Mouse (Mus musculus) thymus, adult 2 months (tissue): ENCODE data around the gene Col10a1. TPM values are rescaled to one million over a fixed set of nuclear protein-coding genes. Genes with fewer than 3 reads are reported as not detected.

Experiments used
- DNase-seq: peaks from one replicate; pipeline ENCODE4 v3.0.0; 2021
- H3K27ac ChIP-seq: fragments of 200-500 bp; 2 replicates; pipeline ENCODE4 v1.5.1; 2012; ENCODE audit warnings: low read length, control low read depth; ENCODE audit not compliant: control insufficient read depth, insufficient read depth
- H3K27me3 ChIP-seq: fragments of 200-500 bp; 2 replicates; pipeline ENCODE4 v1.6.1; 2012; ENCODE audit warnings: mild to moderate bottlenecking, low read length, moderate library complexity, mixed read lengths; ENCODE audit not compliant: control insufficient read depth, insufficient read depth
- H3K36me3 ChIP-seq: fragments of 200-500 bp; 2 replicates; pipeline ENCODE4 v1.6.1; 2012; ENCODE audit warnings: mild to moderate bottlenecking, low read length, moderate library complexity; ENCODE audit not compliant: control insufficient read depth, insufficient read depth
- H3K4me1 ChIP-seq: fragments of 200-500 bp; replicated peaks from 2 replicates; pipeline ENCODE4 v1.6.1; 2012; ENCODE audit warnings: low read length; ENCODE audit not compliant: control insufficient read depth, insufficient read depth
- H3K4me3 ChIP-seq: fragments of 200-500 bp; 2 replicates; pipeline ENCODE4 v1.5.1; 2012; ENCODE audit warnings: mild to moderate bottlenecking, low read length, control low read depth, moderate library complexity; ENCODE audit not compliant: control insufficient read depth, insufficient read depth
- CTCF ChIP-seq: fragments of 200-500 bp; IDR thresholded peaks from 2 replicates; pipeline ENCODE4 v1.5.1; 2012; ENCODE audit warnings: mild to moderate bottlenecking, control low read depth, low read length, moderate library complexity, borderline replicate concordance; ENCODE audit not compliant: control insufficient read depth, poor library complexity, insufficient read depth; ENCODE audit errors: extremely low read depth
- POLR2A ChIP-seq: fragments of 200-500 bp; IDR thresholded peaks from 2 replicates; pipeline ENCODE4 v1.6.1; 2012; ENCODE audit warnings: mild to moderate bottlenecking, low read length, control low read depth, moderate library complexity; ENCODE audit not compliant: control insufficient read depth, poor library complexity, insufficient read depth; ENCODE audit errors: extremely low read depth
- WGBS: fragments of 180-500 bp; shearing (Covaris S2); methylation state at CpG from one replicate; pipeline ENCODE4 v1.1.7; 2018; 5-methylcytosine and 5-hydroxymethylcytosine counted together
- polyA plus RNA-seq: library from polyadenylated mRNA; depleted of rRNA; stranded (reverse); fragments of >200 nt; gene quantifications from 2 replicates; pipeline ENCODE4 v1.2.3, GENCODE M21; 2012; rRNA removed

Gene Col10a1
- polyA plus RNA-seq, result 0.19 and 0.44 TPM in 2 replicates

DNA sequence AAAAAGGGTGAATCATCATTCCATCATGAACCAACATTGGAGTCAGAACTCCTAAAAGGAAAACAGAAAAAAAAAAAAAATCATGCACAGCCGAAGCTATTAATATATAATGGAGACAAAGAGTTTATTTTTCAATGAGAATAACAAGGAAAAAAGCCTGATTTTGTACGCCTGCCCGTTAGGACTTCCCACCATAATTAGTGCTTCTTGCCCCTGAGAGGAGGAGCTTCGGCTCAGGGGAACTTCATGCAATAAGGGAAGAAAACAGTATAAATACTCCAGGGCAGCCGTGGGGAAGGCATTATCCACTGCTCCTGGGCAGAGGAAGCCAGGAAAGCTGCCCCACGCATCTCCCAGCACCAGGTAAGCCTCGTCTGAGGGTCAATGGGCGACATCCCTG is at the start of gene Col10a1:
TSS of gene Col10a1 (plus strand) at position 301 of the 400 bp plus-strand sequence.
- Histone ChIP-seq H3K36me3 (peaks cover 3% of the 10 kb centered on the region; the same call in 1 of the 2 replicates), H3K27ac (no peak within 1 kb of the TSS), H3K4me3 (no peak within 1 kb of the TSS), H3K4me1 (no peaks in the 10 kb centered on the region), H3K27me3 (no peaks in the 10 kb centered on the region)
- 95% methylated on average over 8 of the region's 8 CpGs for WGBS
- no peak for TF ChIP-seq POLR2A
- no peak for TF ChIP-seq CTCF
- DNase-seq, result no peak

DNA sequence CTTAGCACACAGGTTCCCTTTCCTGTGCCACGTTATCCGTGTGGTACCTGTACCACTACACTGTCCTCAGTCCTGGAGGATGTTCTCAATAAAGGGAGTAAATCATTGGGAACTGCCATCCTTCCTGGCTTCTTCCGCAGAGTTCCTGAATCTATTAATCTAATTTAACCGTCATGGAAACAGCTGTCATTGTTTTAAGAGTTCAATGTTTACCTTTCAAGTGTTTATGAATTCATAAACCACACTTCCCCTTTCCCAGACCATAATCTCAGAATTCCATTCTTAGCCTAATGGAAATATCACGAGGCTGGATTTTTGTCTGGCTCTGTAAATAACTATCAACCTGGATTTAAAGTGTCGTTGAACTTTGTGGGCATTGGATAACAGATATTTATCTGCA is 48.8 kb upstream of the Col10a1 start:
- no peaks in the 10 kb centered on the region for H3K36me3 ChIP-seq
- no peaks in the 10 kb centered on the region for H3K4me1 ChIP-seq
- TF ChIP-seq CTCF (no peak), POLR2A (no peak)
- 95% methylated on average over 6 of the region's 6 CpGs for WGBS
- no peak for DNase-seq
- H3K4me3 ChIP-seq, result no peak overlapping the region
- no peak overlapping the region for H3K27ac ChIP-seq
- H3K27me3 ChIP-seq, result no peaks in the 10 kb centered on the region

DNA sequence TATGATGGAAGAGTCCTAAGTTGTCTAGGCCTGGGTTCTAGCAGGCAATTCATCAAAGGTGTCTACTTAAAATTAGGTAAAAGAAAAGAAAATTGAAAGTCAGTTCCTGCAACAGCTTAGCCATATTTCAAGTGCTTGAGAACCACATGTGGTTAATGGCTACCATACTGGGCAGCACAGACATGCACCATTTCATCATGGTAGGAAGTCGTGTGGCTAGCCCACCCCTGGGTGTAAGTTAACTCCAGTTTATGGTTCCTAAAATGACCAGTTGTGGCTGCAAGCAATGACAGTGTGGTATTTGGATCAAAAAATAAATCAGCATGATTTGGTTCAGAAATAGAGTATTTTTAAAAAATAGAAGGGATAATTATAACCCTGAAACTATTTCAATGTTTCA is 47.9 kb upstream of the Col10a1 start:
- 44% methylated on average over 1 of the region's 1 CpGs for whole genome bisulfite sequencing
- DNase-seq, result no peak
- Histone ChIP-seq H3K36me3 (no peaks in the 10 kb centered on the region), H3K4me3 (no peak overlapping the region), H3K27ac (no peak overlapping the region), H3K4me1 (no peaks in the 10 kb centered on the region), H3K27me3 (no peaks in the 10 kb centered on the region)
- no peak for TF ChIP-seq POLR2A
- TF ChIP-seq CTCF, result no peak

DNA sequence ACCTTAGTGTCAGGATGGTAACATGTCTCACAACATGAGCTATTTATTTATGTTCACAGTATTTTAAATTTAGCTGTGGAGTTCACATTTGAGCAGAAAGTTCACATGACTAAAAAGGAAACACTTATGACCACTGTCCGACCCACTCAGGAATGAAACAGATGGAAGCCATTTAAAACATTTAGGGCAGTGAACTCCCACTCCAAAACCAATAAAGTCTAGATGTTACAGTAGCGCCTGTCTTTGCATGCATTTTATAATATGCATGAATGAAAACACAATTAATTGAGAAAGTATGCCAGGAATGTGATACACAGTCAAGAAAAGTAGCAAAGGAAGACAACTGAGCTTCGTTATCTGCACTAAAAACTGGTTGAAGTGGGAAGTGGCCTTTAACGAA is 37.6 kb upstream of the Col10a1 start:
- H3K27me3 ChIP-seq, result no peaks in the 10 kb centered on the region
- no peak for DNase-seq
- no peak overlapping the region for H3K27ac ChIP-seq
- H3K4me3 ChIP-seq, result no peak overlapping the region
- no peaks in the 10 kb centered on the region for H3K4me1 ChIP-seq
- TF ChIP-seq CTCF (no peak), POLR2A (no peak)
- H3K36me3 ChIP-seq, result no peaks in the 10 kb centered on the region
- WGBS, result 93% methylated on average over 4 of the region's 4 CpGs

DNA sequence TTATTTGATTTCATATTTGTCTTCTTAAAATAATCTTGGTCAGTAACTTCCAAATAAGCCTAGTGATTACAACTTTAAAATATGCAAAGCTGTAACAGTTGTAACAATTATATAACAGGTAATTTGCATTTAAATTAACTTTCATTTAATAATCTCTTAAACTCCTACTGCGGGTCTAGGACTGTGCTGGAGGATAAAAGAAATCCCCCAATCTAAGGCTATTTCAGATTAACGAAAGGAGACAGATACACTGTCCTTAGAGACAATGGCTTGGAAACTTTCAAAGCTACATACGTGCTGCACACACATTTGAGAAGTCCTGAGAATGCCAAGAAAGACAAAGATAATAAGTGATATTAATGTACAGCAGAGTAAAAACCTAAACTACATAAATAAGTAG is 31.5 kb upstream of the Col10a1 start:
- no peaks in the 10 kb centered on the region for H3K36me3 ChIP-seq
- TF ChIP-seq POLR2A (no peak), CTCF (no peak)
- H3K27me3 ChIP-seq, result no peaks in the 10 kb centered on the region
- no peak overlapping the region for H3K4me3 ChIP-seq
- 96% methylated on average over 3 of the region's 3 CpGs for WGBS
- no peaks in the 10 kb centered on the region for H3K4me1 ChIP-seq
- DNase-seq, result no peak
- no peak overlapping the region for H3K27ac ChIP-seq

DNA sequence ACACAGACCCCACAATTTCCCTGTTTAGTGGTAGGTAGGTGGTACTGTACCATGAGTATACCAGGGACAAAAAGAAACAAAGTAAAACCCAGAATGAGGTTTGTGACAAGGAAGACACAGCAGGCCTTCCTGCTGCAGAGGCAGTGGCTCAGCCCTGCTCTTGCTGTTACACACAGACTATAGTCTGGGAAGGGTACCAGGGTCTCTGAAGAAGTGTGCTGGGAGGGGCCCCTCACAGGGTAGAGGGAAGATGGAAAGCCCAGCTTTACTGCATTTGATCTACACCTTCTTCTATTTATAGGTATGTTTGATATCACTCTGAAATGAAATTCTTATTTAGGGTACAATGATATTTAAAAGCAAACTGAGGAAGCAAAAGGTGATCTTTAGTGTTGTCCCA is 26.0 kb upstream of the Col10a1 start:
- Histone ChIP-seq H3K36me3 (no peaks in the 10 kb centered on the region), H3K27ac (no peak overlapping the region), H3K4me3 (no peak overlapping the region), H3K4me1 (no peaks in the 10 kb centered on the region), H3K27me3 (no peaks in the 10 kb centered on the region)
- TF ChIP-seq CTCF, result no peak
- TF ChIP-seq POLR2A, result no peak
- no peak for DNase-seq

DNA sequence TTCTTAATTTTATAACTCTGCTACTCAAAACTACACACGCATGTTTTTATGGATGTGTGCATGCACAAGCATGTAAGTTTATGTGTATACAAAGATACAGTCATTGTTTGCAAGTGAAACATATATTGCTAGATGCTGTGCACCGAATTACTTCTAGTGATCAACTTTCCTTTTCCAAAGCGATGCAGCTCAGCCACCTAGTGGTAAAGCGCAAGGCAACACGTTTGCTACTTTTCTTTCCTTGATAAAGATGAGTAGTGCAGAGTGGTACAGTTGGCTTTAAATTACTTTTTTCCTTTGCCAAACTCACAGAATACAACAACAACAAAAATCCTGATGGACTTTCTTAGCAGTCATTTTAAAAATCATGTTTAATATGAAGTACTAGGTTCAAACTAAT is 21.6 kb upstream of the Col10a1 start:
- no peaks in the 10 kb centered on the region for H3K36me3 ChIP-seq
- no peaks in the 10 kb centered on the region for H3K27me3 ChIP-seq
- WGBS, result 73% methylated on average over 5 of the region's 5 CpGs
- TF ChIP-seq POLR2A, result no peak
- TF ChIP-seq CTCF, result no peak
- no peak overlapping the region for H3K4me3 ChIP-seq
- no peak for DNase-seq
- H3K27ac ChIP-seq, result no peak overlapping the region
- H3K4me1 ChIP-seq, result no peaks in the 10 kb centered on the region
